In genomic region chr2:4492485-4493481, GRCm38 (mm10) we compare ENCODE assay signal across 8 mouse cellular contexts.
DNase-seq lines count a peak whose midpoint lies in the region; ATAC-seq lines count a peak whose summit lies in the region.

No protein-coding gene starts in this region.

- H3K9me3 ChIP-seq in embryonic facial prominence, embryonic 11.5 days (replicated peaks; ENCODE audit: control insufficient read depth, low read length): no peaks in the 10 kb centered on the region
- H3K9me3 ChIP-seq in limb, embryonic 13.5 days: no peaks in the 10 kb centered on the region
- H3K9me3 ChIP-seq in midbrain, embryonic 14.5 days (ENCODE audit: control insufficient read depth, low read length): no peaks in the 10 kb centered on the region

- no peaks in the 10 kb centered on the region for H3K27me3 ChIP-seq in embryonic facial prominence, embryonic 11.5 days (ENCODE audit: control insufficient read depth, insufficient read depth, low read length)
- no peaks in the 10 kb centered on the region for H3K27me3 ChIP-seq in limb, embryonic 13.5 days
- H3K27me3 ChIP-seq in midbrain, embryonic 14.5 days (ENCODE audit: control insufficient read depth, insufficient read depth, low read length): no peaks in the 10 kb centered on the region
- no peaks in the 10 kb centered on the region for H3K27me3 ChIP-seq in splenic B cell, adult 2 months (ENCODE audit: control insufficient read depth, insufficient read depth, low read length, poor library complexity, severe bottlenecking)

- no peak overlapping the region for H3K4me2 ChIP-seq in embryonic facial prominence, embryonic 11.5 days (ENCODE audit: low read depth, low read length)
- H3K4me2 ChIP-seq in limb, embryonic 13.5 days (replicated peaks): no peak overlapping the region; the same call in 1 of the 2 replicates
- no peak overlapping the region for H3K4me2 ChIP-seq in midbrain, embryonic 14.5 days (ENCODE audit: low read length)

- H3K4me3 ChIP-seq in embryonic facial prominence, embryonic 11.5 days (ENCODE audit: low read depth, low read length): no peak overlapping the region
- H3K4me3 ChIP-seq in limb, embryonic 13.5 days: no peak overlapping the region
- H3K4me3 ChIP-seq in midbrain, embryonic 14.5 days (replicated peaks; ENCODE audit: low read depth, low read length): no peak overlapping the region

- no peak overlapping the region for H3K9ac ChIP-seq in embryonic facial prominence, embryonic 11.5 days (replicated peaks; ENCODE audit: low read length)
- H3K9ac ChIP-seq in limb, embryonic 13.5 days: no peak overlapping the region
- no peak overlapping the region for H3K9ac ChIP-seq in midbrain, embryonic 14.5 days (replicated peaks; ENCODE audit: low read length)

- WGBS in embryonic facial prominence, embryonic 11.5 days: 42% methylated on average over 20 of the region's 20 CpGs
- WGBS in limb, embryonic 13.5 days: 36% methylated on average over 20 of the region's 20 CpGs
- WGBS in midbrain, embryonic 14.5 days: 46% methylated on average over 20 of the region's 20 CpGs

- ATAC-seq in embryonic facial prominence, embryonic 11.5 days (replicated peaks; ENCODE audit: insufficient number of reproducible peaks, low FRiP score, low TSS enrichment, low read depth): 0 out of 2 replicates have a peak, but pooled peaks have one; percentile 7
- peak; percentile 60 for ATAC-seq in limb, embryonic 13.5 days (ENCODE audit: low FRiP score, low read depth)
- peak; percentile 67; the same call in 1 of the 2 replicates for ATAC-seq in midbrain, embryonic 14.5 days (ENCODE audit: low FRiP score, low TSS enrichment)

- peaks cover 2% of the 10 kb centered on the region; the same call in 1 of the 2 replicates for H3K36me3 ChIP-seq in embryonic facial prominence, embryonic 11.5 days (replicated peaks; ENCODE audit: control insufficient read depth, insufficient read depth, low read depth, low read length)
- peaks cover 44% of the 10 kb centered on the region for H3K36me3 ChIP-seq in limb, embryonic 13.5 days
- H3K36me3 ChIP-seq in midbrain, embryonic 14.5 days (ENCODE audit: control insufficient read depth, insufficient read depth, low read length): peaks cover 20% of the 10 kb centered on the region
- H3K36me3 ChIP-seq in splenic B cell, adult 2 months (ENCODE audit: control insufficient read depth, insufficient read depth, low read length, poor library complexity, severe bottlenecking): no peaks in the 10 kb centered on the region

- H3K27ac ChIP-seq in embryonic facial prominence, embryonic 11.5 days (replicated peaks; ENCODE audit: low read depth, low read length): peak overlapping the region; percentile 16; the same call in 1 of the 2 replicates
- H3K27ac ChIP-seq in limb, embryonic 13.5 days: peak overlapping the region; percentile 72
- peak overlapping the region; percentile 50 for H3K27ac ChIP-seq in midbrain, embryonic 14.5 days (replicated peaks; ENCODE audit: low read depth, low read length)

- no peaks in the 10 kb centered on the region for H3K4me1 ChIP-seq in embryonic facial prominence, embryonic 11.5 days (ENCODE audit: control insufficient read depth, insufficient read depth, low read length)
- peaks cover 42% of the 10 kb centered on the region for H3K4me1 ChIP-seq in limb, embryonic 13.5 days
- H3K4me1 ChIP-seq in midbrain, embryonic 14.5 days (ENCODE audit: control insufficient read depth, insufficient read depth, low read length): peaks cover 36% of the 10 kb centered on the region

- peak; percentile 34 to 43 for DNase-seq in urinary bladder, adult 18-20 months (ENCODE audit: low spot score in 2 of 2)
- DNase-seq in urinary bladder, adult 2 months (ENCODE audit: low spot score): no peak
- DNase-seq in embryonic facial prominence, embryonic 11.5 days (ENCODE audit: low spot score): peak; percentile 87
- peak; percentile 90 for DNase-seq in heart, adult 8-10 months (ENCODE audit: low spot score)
- DNase-seq in kidney, adult 8-10 months: peak; percentile 43 to 75
- peak; percentile 91 for DNase-seq in midbrain, embryonic 14.5 days
- DNase-seq in splenic B cell, adult 2 months (ENCODE audit: low read depth, low spot score): peak; percentile 64

Comparison
In these comparisons a context has a peak if more than half of its experiments do, and no peak if none do; other contexts are left out.
1. ATAC-seq: peak in every context shown above with its lines; median percentile 67 in midbrain, embryonic 14.5 days; 60 in limb, embryonic 13.5 days; 7 in embryonic facial prominence, embryonic 11.5 days.
2. H3K27ac ChIP-seq: peak in every context shown above with its lines; median percentile 72 in limb, embryonic 13.5 days; 50 in midbrain, embryonic 14.5 days; 16 in embryonic facial prominence, embryonic 11.5 days.